Mouse (Mus musculus) thymus, adult 2 months (tissue): ENCODE data around the gene Tapbp. TPM values are rescaled to one million over a fixed set of nuclear protein-coding genes. Genes with fewer than 3 reads are reported as not detected.
"Not testable (repeated sequence)": the region's sequence is repeated elsewhere in the genome, so short reads cannot be mapped to it uniquely, and the experiment has no call there.

Experiments used
- DNase-seq: peaks from one replicate; pipeline ENCODE4 v3.0.0; 2021
- H3K27ac ChIP-seq: fragments of 200-500 bp; 2 replicates; pipeline ENCODE4 v1.5.1; 2012; ENCODE audit warnings: low read length, control low read depth; ENCODE audit not compliant: control insufficient read depth, insufficient read depth
- H3K27me3 ChIP-seq: fragments of 200-500 bp; 2 replicates; pipeline ENCODE4 v1.6.1; 2012; ENCODE audit warnings: mild to moderate bottlenecking, low read length, moderate library complexity, mixed read lengths; ENCODE audit not compliant: control insufficient read depth, insufficient read depth
- H3K36me3 ChIP-seq: fragments of 200-500 bp; 2 replicates; pipeline ENCODE4 v1.6.1; 2012; ENCODE audit warnings: mild to moderate bottlenecking, low read length, moderate library complexity; ENCODE audit not compliant: control insufficient read depth, insufficient read depth
- H3K4me1 ChIP-seq: fragments of 200-500 bp; replicated peaks from 2 replicates; pipeline ENCODE4 v1.6.1; 2012; ENCODE audit warnings: low read length; ENCODE audit not compliant: control insufficient read depth, insufficient read depth
- H3K4me3 ChIP-seq: fragments of 200-500 bp; 2 replicates; pipeline ENCODE4 v1.5.1; 2012; ENCODE audit warnings: mild to moderate bottlenecking, low read length, control low read depth, moderate library complexity; ENCODE audit not compliant: control insufficient read depth, insufficient read depth
- CTCF ChIP-seq: fragments of 200-500 bp; IDR thresholded peaks from 2 replicates; pipeline ENCODE4 v1.5.1; 2012; ENCODE audit warnings: mild to moderate bottlenecking, control low read depth, low read length, moderate library complexity, borderline replicate concordance; ENCODE audit not compliant: control insufficient read depth, poor library complexity, insufficient read depth; ENCODE audit errors: extremely low read depth
- POLR2A ChIP-seq: fragments of 200-500 bp; IDR thresholded peaks from 2 replicates; pipeline ENCODE4 v1.6.1; 2012; ENCODE audit warnings: mild to moderate bottlenecking, low read length, control low read depth, moderate library complexity; ENCODE audit not compliant: control insufficient read depth, poor library complexity, insufficient read depth; ENCODE audit errors: extremely low read depth
- WGBS: fragments of 180-500 bp; shearing (Covaris S2); methylation state at CpG from one replicate; pipeline ENCODE4 v1.1.7; 2018; 5-methylcytosine and 5-hydroxymethylcytosine counted together
- polyA plus RNA-seq: library from polyadenylated mRNA; depleted of rRNA; stranded (reverse); fragments of >200 nt; gene quantifications from 2 replicates; pipeline ENCODE4 v1.2.3, GENCODE M21; 2012

The Tapbp gene
- polyA plus RNA-seq, 1 experiment, result 201 TPM

GRCm38 (mm10) chr17:33890533-33891059 is 25.1 kb upstream of the Tapbp start, which contains the start of gene Kifc1:
TSS of gene Kifc1 (minus strand) at chr17:33890661.
- TF ChIP-seq CTCF (peak; percentile 97), POLR2A (0 out of 2 replicates have a peak, but pooled peaks have one; percentile 56)
- peaks cover 4% of the 10 kb centered on the region; the same call in 1 of the 2 replicates for H3K4me1 ChIP-seq
- no peak within 1 kb of the TSS for H3K27ac ChIP-seq
- 1% methylated on average over 49 of the region's 49 CpGs for WGBS
- DNase-seq, result peak; percentile 99
- H3K27me3 ChIP-seq, result no peaks in the 10 kb centered on the region
- peak within 1 kb of the TSS; percentile 59 for H3K4me3 ChIP-seq
- H3K36me3 ChIP-seq, result peaks cover 3% of the 10 kb centered on the region; the same call in 1 of the 2 replicates

- Histone ChIP-seq H3K4me1 (peaks cover 4% of the 10 kb centered on the region; the same call in 1 of the 2 replicates), H3K36me3 (no peaks in the 10 kb centered on the region), H3K27me3 (no peaks in the 10 kb centered on the region), H3K4me3 (no peak overlapping the region), H3K27ac (no peak overlapping the region)
- DNase-seq, result no peak
- no peak for TF ChIP-seq CTCF
- 64% methylated on average over 2 of the region's 2 CpGs for WGBS
Measured at GRCm38 (mm10) chr17:33891357-33891756, 24.3 kb upstream of the Tapbp start.

GRCm38 (mm10) chr17:33891892-33892291 is 23.8 kb upstream of the Tapbp start:
- H3K36me3 ChIP-seq, H3K4me1 ChIP-seq, H3K4me3 ChIP-seq, DNase-seq, H3K27me3 ChIP-seq, H3K27ac ChIP-seq: not testable (repeated sequence)
- 76% methylated on average over 6 of the region's 6 CpGs for WGBS

- Histone ChIP-seq H3K4me3 (no peak overlapping the region), H3K36me3 (no peaks in the 10 kb centered on the region), H3K27me3 (no peaks in the 10 kb centered on the region), H3K27ac (no peak overlapping the region), H3K4me1 (peaks cover 4% of the 10 kb centered on the region; the same call in 1 of the 2 replicates)
- DNase-seq, result no peak
- no peak for TF ChIP-seq POLR2A
- no peak for TF ChIP-seq CTCF
- 76% methylated on average over 7 of the region's 7 CpGs for WGBS
Measured at GRCm38 (mm10) chr17:33892429-33892828, 23.3 kb upstream of the Tapbp start.

GRCm38 (mm10) chr17:33893011-33893410 is 22.7 kb upstream of the Tapbp start:
- not testable (repeated sequence) for H3K27ac ChIP-seq, H3K4me3 ChIP-seq, H3K4me1 ChIP-seq, H3K36me3 ChIP-seq, H3K27me3 ChIP-seq, DNase-seq
- WGBS, result 93% methylated on average over 4 of the region's 4 CpGs

GRCm38 (mm10) chr17:33897114-33897794 is 18.4 kb upstream of the Tapbp start:
- TF ChIP-seq POLR2A (no peak), CTCF (no peak)
- WGBS, result 50% methylated on average over 6 of the region's 6 CpGs

GRCm38 (mm10) chr17:33898193-33898592 is 17.5 kb upstream of the Tapbp start:
- not testable (repeated sequence) for H3K4me3 ChIP-seq, DNase-seq, H3K27me3 ChIP-seq, H3K4me1 ChIP-seq, H3K27ac ChIP-seq, H3K36me3 ChIP-seq
- WGBS, result 95% methylated on average over 4 of the region's 4 CpGs

More at GRCm38 (mm10) chr17:33897114-33897794, 18.4 kb upstream of the Tapbp start:
- Histone ChIP-seq H3K4me1 (no peaks in the 10 kb centered on the region), H3K27ac (no peak overlapping the region), H3K36me3 (no peaks in the 10 kb centered on the region), H3K27me3 (no peaks in the 10 kb centered on the region), H3K4me3 (no peak overlapping the region)
- DNase-seq, result no peak
